Mouse (Mus musculus) hindbrain, postnatal 0 days (tissue): ENCODE data around the gene Gm17349. TPM values are rescaled to one million over a fixed set of nuclear protein-coding genes. Genes with fewer than 3 reads are reported as not detected.

Experiments
- ATAC-seq: fragments of 200-750 bp; cut with Nextera tagmentation; 2 replicates; pipeline ENCODE4 v1.8.0; 2017; ENCODE audit warnings: mild to moderate bottlenecking, moderate TSS enrichment, moderate library complexity
- DNase-seq: peaks from one replicate; pipeline ENCODE4 v3.0.0-alpha.2; 2015; ENCODE audit warnings: low spot score
- H3K27ac ChIP-seq: fragments of 300-500 bp; sonication (generic); 2 replicates; pipeline ENCODE4 v1.5.1; 2014; ENCODE audit warnings: mild to moderate bottlenecking
- H3K27me3 ChIP-seq: fragments of 300-500 bp; sonication (generic); 2 replicates; pipeline ENCODE4 v1.6.1; 2014; ENCODE audit warnings: low read length, mixed read lengths; ENCODE audit not compliant: insufficient read depth
- H3K36me3 ChIP-seq: fragments of 300-500 bp; sonication (generic); 2 replicates; pipeline ENCODE4 v1.6.1; 2014; ENCODE audit warnings: low read length, mixed read lengths; ENCODE audit not compliant: insufficient read depth
- H3K4me1 ChIP-seq: fragments of 300-500 bp; sonication (generic); 2 replicates; pipeline ENCODE4 v1.6.1; 2014; ENCODE audit warnings: antibody characterized with exemption, low read length, mixed read lengths; ENCODE audit not compliant: insufficient read depth
- H3K4me2 ChIP-seq: fragments of 300-500 bp; sonication (generic); 2 replicates; pipeline ENCODE4 v1.6.1; 2014; ENCODE audit warnings: low read depth, mild to moderate bottlenecking, low read length, moderate library complexity, mixed read lengths
- H3K4me3 ChIP-seq: fragments of 300-500 bp; sonication (generic); 2 replicates; pipeline ENCODE4 v1.5.1; 2014; ENCODE audit warnings: low read length
- H3K9ac ChIP-seq: fragments of 300-500 bp; sonication (generic); replicated peaks from 2 replicates; pipeline ENCODE4 v1.6.1; 2014; ENCODE audit warnings: mild to moderate bottlenecking, low read length, moderate library complexity, mixed read lengths
- H3K9me3 ChIP-seq: fragments of 300-500 bp; sonication (generic); 2 replicates; pipeline ENCODE4 v1.6.1; 2016; ENCODE audit warnings: low read length, mixed read lengths
- CTCF ChIP-seq: IDR thresholded peaks from 2 replicates; pipeline ENCODE4 v1.5.1; 2016; ENCODE audit warnings: antibody characterized with exemption, control low read depth, low read depth
- WGBS: fragments of 180-500 bp; shearing (Covaris S2); extraction: QIAGEN DNeasy Blood & Tissue Kit; methylation state at CpG from one replicate; pipeline ENCODE4 v1.1.7; 2014; 5-methylcytosine and 5-hydroxymethylcytosine counted together
- polyA plus RNA-seq: library from polyadenylated mRNA; unstranded; fragments of >200 nt; fragmentation: Nextera tagmentation; extraction: Ambion mirVana; gene quantifications from 2 replicates; pipeline ENCODE4 v1.2.1, GENCODE M21; 2015
- total RNA-seq: library from RNA; depleted of rRNA; stranded (reverse); fragments of >200 nt; gene quantifications from 2 replicates; pipeline ENCODE4 v1.2.3, GENCODE M21; 2014

The Gm17349 gene
- total and polyA plus RNA-seq, 2 experiments from 2014 or later: not detected

DNA sequence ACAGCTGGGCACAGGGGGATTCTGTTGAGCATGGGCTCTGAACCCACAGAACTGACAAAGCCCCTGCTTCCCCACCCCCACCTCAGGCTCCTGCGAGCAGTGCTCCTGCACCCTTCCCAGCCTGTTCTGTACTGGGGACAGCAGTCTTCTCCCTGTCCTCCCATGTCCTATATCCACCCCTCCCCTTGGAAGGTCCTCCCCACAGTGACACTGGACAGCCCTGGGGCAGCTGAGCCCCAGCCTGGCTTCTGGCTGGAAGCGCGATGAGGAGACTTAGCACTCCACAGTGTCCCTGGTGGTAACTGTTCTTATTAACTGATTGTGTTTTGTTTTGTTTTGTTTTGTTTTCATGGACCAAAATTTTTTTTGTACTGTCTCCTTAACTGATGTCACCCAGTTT is 8.3 kb upstream of the Gm17349 start:
- peaks cover 16% of the 10 kb centered on the region for H3K4me1 ChIP-seq
- no peaks in the 10 kb centered on the region for H3K27me3 ChIP-seq
- no peak overlapping the region for H3K9ac ChIP-seq
- TF ChIP-seq CTCF: peak; percentile 24; the same call in 1 of the 2 replicates
- ATAC-seq (0 out of 2 replicates have a peak, but pooled peaks have one; percentile 5), DNase-seq (no peak)
- no peak overlapping the region for H3K4me3 ChIP-seq
- H3K4me2 ChIP-seq: no peak overlapping the region
- H3K27ac ChIP-seq: no peak overlapping the region
- H3K36me3 ChIP-seq: peaks cover 52% of the 10 kb centered on the region
- no peaks in the 10 kb centered on the region for H3K9me3 ChIP-seq
- WGBS: 64% methylated on average over 3 of the region's 3 CpGs

DNA sequence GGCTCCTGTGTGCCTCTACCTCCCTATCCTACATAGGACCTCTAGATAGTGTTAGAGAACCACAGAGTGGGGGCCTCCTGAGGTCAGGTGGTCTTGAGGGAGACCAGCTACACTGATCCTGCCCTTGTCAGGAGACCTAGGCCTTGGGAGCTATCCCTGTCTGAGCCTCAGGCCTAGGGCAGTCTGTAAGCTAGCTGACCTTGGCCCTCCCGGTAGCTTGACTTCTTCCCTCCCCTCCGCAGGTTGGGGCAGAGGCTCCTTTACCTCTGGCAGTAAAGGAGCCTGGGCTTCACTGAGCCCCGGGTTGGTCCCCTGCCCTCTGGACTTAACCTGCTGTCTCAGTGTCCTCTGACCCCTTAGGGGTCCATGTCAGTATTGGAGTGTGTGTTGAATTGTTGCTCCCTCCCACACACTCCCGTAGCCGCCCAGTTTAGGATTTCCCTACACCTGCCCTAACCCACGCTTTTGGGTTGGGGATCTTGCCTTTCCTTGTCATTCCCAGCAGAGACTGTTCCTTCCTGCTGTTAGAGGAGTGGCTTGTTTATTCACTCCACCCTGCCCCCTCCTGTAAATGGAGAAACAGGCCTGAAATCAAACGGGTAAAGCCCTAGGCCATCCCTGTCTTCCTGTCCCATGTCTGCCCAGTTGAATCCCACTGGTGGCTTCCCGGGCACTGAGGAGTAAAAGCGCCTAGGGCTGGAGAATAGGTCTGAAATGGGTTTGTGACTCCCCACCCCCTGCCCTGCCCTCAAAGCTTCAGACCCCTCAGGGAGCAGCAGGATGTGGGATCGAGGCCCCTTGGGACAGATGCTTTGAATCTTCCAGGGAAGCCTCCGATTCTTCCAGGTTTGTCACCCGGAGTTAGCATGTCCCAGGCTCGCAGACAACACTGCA is 7.6 kb upstream of the Gm17349 start:
- ATAC-seq: no peak
- H3K4me2 ChIP-seq: no peak overlapping the region
- H3K9me3 ChIP-seq: no peaks in the 10 kb centered on the region
- no peak overlapping the region for H3K9ac ChIP-seq
- no peak overlapping the region for H3K4me3 ChIP-seq
- no peak for DNase-seq
- 61% methylated on average over 13 of the region's 13 CpGs for WGBS
- H3K36me3 ChIP-seq: peaks cover 52% of the 10 kb centered on the region
- H3K27ac ChIP-seq: no peak overlapping the region
- TF ChIP-seq CTCF: no peak
- H3K4me1 ChIP-seq: peaks cover 16% of the 10 kb centered on the region
- no peaks in the 10 kb centered on the region for H3K27me3 ChIP-seq

DNA sequence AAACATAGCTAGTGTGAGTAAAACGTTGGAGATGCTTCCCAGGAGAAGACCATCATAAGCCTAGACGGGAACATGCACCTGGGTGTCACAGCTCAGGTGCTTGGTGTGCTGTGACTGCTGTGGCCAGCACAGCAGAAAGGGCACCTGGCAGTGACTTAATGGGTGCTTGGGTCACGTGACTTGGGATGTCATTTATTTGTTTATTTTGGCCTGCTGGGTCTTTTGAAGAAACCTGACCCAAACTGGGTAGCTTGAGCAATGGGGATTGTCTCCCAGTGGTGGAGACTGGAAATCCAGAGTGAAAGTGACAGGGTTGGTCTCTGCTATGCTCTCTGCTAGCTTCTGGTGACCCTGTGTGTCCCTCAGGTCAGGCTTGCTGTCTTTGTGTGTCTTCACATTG is 6.2 kb upstream of the Gm17349 start:
- Histone ChIP-seq H3K27me3 (no peaks in the 10 kb centered on the region), H3K4me2 (no peak overlapping the region)
- no peak for ATAC-seq

DNA sequence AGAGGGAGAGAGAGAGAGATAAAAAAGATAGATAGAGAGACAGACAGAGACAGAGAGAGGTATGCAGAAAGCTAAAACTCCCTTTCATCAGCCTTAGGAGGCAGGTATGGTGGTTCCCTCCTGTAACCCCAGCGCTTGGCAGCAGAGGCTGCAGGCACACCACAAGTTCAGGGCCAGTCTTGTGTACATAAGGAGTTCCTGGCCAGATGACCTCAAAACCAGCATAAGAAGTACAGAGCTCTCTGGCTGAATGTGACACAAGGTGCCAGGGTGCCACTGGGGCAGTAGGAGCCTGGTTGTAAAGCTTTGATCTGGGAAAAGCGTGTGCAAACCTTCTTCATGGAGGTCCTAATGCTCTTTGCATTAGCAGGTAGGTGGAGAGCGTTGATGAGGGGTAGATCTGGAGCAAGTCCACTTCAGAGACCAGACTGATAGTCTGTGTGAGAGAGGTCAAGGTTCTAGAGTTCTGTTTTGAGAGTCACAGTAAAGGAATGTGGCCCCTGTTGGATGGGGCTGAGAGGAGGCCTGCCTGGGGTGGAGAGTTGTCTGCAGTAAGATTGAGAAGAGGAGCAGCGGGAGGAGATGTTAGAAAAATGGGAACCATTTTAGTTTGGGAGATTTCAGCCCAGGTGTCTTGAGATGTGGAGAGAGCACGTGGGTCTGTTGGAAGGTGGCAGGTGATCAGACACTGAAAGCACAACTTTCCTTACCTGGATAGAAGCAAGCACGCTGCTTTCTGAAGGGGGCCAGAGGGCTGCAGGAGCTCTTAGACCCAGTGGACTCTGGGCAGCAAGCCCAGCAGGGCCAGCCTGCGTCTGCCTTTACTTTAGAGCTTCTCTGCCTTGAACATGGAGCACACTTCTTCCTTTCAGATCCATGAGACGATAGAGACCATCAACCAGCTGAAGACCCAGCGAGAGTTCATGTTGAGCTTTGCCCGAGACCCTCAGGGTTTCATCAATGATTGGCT is 5.2 kb upstream of the Gm17349 start:
- ATAC-seq (no peak), DNase-seq (no peak)
- no peaks in the 10 kb centered on the region for H3K27me3 ChIP-seq
- no peak overlapping the region for H3K4me2 ChIP-seq
- H3K9ac ChIP-seq: no peak overlapping the region
- H3K9me3 ChIP-seq: no peaks in the 10 kb centered on the region
- H3K27ac ChIP-seq: no peak overlapping the region
- no peak for TF ChIP-seq CTCF
- H3K36me3 ChIP-seq: peaks cover 69% of the 10 kb centered on the region
- H3K4me3 ChIP-seq: no peak overlapping the region
- H3K4me1 ChIP-seq: no peaks in the 10 kb centered on the region
- 92% methylated on average over 10 of the region's 10 CpGs for WGBS

More for the DNA sequence above, 6.2 kb upstream of the Gm17349 start:
- Histone ChIP-seq H3K9ac (no peak overlapping the region), H3K27ac (no peak overlapping the region), H3K4me1 (peaks cover 9% of the 10 kb centered on the region; the same call in 1 of the 2 replicates), H3K4me3 (no peak overlapping the region), H3K36me3 (peaks cover 62% of the 10 kb centered on the region), H3K9me3 (no peaks in the 10 kb centered on the region)
- WGBS: 75% methylated on average over 3 of the region's 3 CpGs
- DNase-seq: no peak
- no peak for TF ChIP-seq CTCF

DNA sequence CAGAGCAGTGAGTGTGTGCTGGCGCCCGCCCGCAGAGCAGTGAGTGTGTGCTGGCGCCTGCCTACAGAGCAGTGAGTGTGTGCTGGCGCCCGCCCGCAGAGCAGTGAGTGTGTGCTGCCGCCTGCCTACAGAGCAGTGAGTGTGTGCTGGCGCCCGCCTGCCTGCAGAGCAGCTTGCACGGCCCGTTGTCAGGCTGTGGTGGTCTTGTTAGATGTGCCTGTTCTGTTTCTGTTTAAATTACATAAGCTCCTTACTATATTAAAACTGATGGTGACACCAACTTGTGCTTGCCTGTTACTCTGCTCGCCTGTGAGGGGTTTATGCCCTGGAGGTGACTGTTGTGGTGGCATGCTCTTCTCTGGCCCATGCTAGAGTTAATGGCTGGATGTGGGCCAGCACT is 2.9 kb upstream of the Gm17349 start:
- peaks cover 64% of the 10 kb centered on the region for H3K36me3 ChIP-seq
- no peak overlapping the region for H3K27ac ChIP-seq
- WGBS: 95% methylated on average over 13 of the region's 13 CpGs
- H3K27me3 ChIP-seq: no peaks in the 10 kb centered on the region
- ATAC-seq (no peak), DNase-seq (no peak)
- peaks cover 8% of the 10 kb centered on the region; the same call in 1 of the 2 replicates for H3K4me1 ChIP-seq
- H3K4me2 ChIP-seq: no peak overlapping the region
- H3K9ac ChIP-seq: no peak overlapping the region
- H3K4me3 ChIP-seq: no peak overlapping the region
- H3K9me3 ChIP-seq: no peaks in the 10 kb centered on the region
- TF ChIP-seq CTCF: no peak

DNA sequence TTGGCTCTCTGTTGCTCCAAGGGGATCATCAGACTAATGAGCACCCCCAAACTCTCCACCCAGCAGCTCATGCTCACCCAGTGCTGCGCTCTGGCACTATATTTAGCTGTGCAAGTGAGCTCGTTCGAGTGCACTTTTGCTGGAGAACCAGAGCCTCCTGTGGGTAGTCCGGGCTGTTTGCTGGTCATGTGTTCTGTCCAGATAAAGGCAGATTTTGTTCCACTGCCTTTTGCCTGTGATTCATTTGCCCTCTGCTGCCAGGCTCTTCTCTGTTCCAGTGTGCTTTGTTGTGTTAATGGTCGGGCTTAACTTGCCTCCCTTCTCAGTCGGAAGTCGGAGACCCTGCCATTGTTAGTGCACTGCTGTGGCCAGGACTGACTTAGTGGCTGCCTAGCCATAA is 409 bp downstream of the Gm17349 start:
- DNase-seq: peak; percentile 31
- H3K27me3 ChIP-seq: no peaks in the 10 kb centered on the region
- H3K9ac ChIP-seq: peak overlapping the region; percentile 40; the same call in 1 of the 2 replicates
- peak overlapping the region; percentile 33; the same call in 1 of the 2 replicates for H3K27ac ChIP-seq
- whole genome bisulfite sequencing: 21% methylated on average over 7 of the region's 7 CpGs
- H3K36me3 ChIP-seq: peaks cover 33% of the 10 kb centered on the region
- peak overlapping the region; percentile 28 for H3K4me3 ChIP-seq
- H3K9me3 ChIP-seq: no peaks in the 10 kb centered on the region
- peaks cover 14% of the 10 kb centered on the region; the same call in 1 of the 2 replicates for H3K4me1 ChIP-seq
- ATAC-seq: no peak
- no peak for TF ChIP-seq CTCF
- H3K4me2 ChIP-seq: peak overlapping the region; percentile 67
